Mouse (Mus musculus) stomach, embryonic 14.5 days (tissue): ENCODE results near the gene Bend4. TPM values are rescaled to one million over a fixed set of nuclear protein-coding genes. Genes with fewer than 3 reads are reported as not detected.

Experiments used
- ATAC-seq: fragments of 200-750 bp; cut with Nextera tagmentation; 2 replicates; pipeline ENCODE4 v1.8.0; 2017; ENCODE audit warnings: low read depth, moderate TSS enrichment; ENCODE audit not compliant: insufficient number of reproducible peaks, insufficient read depth, low FRiP score
- H3K27ac ChIP-seq: fragments of 300-500 bp; sonication (generic); 2 replicates; pipeline ENCODE4 v1.5.1; 2014; ENCODE audit warnings: mild to moderate bottlenecking, low read length, moderate library complexity, mixed read lengths
- H3K27me3 ChIP-seq: fragments of 300-500 bp; sonication (generic); 2 replicates; pipeline ENCODE4 v1.6.1; 2014; ENCODE audit warnings: low read length, control low read depth, mixed read lengths; ENCODE audit not compliant: control insufficient read depth, insufficient read depth
- H3K36me3 ChIP-seq: fragments of 300-500 bp; sonication (generic); 2 replicates; pipeline ENCODE4 v1.6.1; 2014; ENCODE audit warnings: mild to moderate bottlenecking, control low read depth, low read length, moderate library complexity, mixed read lengths; ENCODE audit not compliant: control insufficient read depth, insufficient read depth
- H3K4me1 ChIP-seq: fragments of 300-500 bp; sonication (generic); 2 replicates; pipeline ENCODE4 v1.6.1; 2014; ENCODE audit warnings: low read length, control low read depth, mixed read lengths; ENCODE audit not compliant: control insufficient read depth, insufficient read depth
- H3K4me2 ChIP-seq: fragments of 300-500 bp; sonication (generic); replicated peaks from 2 replicates; pipeline ENCODE4 v1.6.1; 2014; ENCODE audit warnings: low read depth, low read length, control low read depth
- H3K4me3 ChIP-seq: fragments of 300-500 bp; sonication (generic); 2 replicates; pipeline ENCODE4 v1.5.1; 2014; ENCODE audit warnings: low read depth, low read length, control low read depth
- H3K9ac ChIP-seq: fragments of 300-500 bp; sonication (generic); replicated peaks from 2 replicates; pipeline ENCODE4 v1.6.1; 2014; ENCODE audit warnings: low read depth, mild to moderate bottlenecking, control low read depth, low read length, moderate library complexity, mixed read lengths
- H3K9me3 ChIP-seq: fragments of 300-500 bp; sonication (generic); 2 replicates; pipeline ENCODE4 v1.6.1; 2016; ENCODE audit warnings: low read depth, low read length, control low read depth; ENCODE audit not compliant: control insufficient read depth
- WGBS: fragments of 180-500 bp; shearing (Covaris S2); extraction: QIAGEN DNeasy Blood & Tissue Kit; methylation state at CpG from one replicate; pipeline ENCODE4 v1.1.7; 2014; 5-methylcytosine and 5-hydroxymethylcytosine counted together
- polyA plus RNA-seq: library from polyadenylated mRNA; unstranded; fragments of >200 nt; fragmentation: Nextera tagmentation; extraction: Ambion mirVana; gene quantifications from 2 replicates; pipeline ENCODE4 v1.2.1, GENCODE M21; 2014

Gene Bend4
- polyA plus RNA-seq, 1 experiment from 2014 or later: 4.9 TPM

- ATAC-seq: no peak
- Histone ChIP-seq H3K4me1 (peaks cover 9% of the 10 kb centered on the region), H3K4me2 (no peak overlapping the region), H3K9ac (no peak overlapping the region), H3K4me3 (no peak overlapping the region), H3K27ac (no peak overlapping the region), H3K36me3 (no peaks in the 10 kb centered on the region), H3K27me3 (no peaks in the 10 kb centered on the region), H3K9me3 (no peaks in the 10 kb centered on the region)
- WGBS: 85% methylated on average over 6 of the region's 6 CpGs
Observed at GRCm38 (mm10) chr5:67408391-67408790, 19.7 kb downstream of the Bend4 start.

GRCm38 (mm10) chr5:67404919-67405318, 23.2 kb downstream of the Bend4 start:
- Histone ChIP-seq H3K36me3 (no peaks in the 10 kb centered on the region), H3K4me2 (no peak overlapping the region), H3K9me3 (no peaks in the 10 kb centered on the region), H3K27ac (no peak overlapping the region), H3K4me3 (no peak overlapping the region), H3K4me1 (no peaks in the 10 kb centered on the region; the same call in 1 of the 2 replicates), H3K9ac (no peak overlapping the region), H3K27me3 (no peaks in the 10 kb centered on the region)
- ATAC-seq: no peak
- WGBS: 78% methylated on average over 9 of the region's 9 CpGs

DNA sequence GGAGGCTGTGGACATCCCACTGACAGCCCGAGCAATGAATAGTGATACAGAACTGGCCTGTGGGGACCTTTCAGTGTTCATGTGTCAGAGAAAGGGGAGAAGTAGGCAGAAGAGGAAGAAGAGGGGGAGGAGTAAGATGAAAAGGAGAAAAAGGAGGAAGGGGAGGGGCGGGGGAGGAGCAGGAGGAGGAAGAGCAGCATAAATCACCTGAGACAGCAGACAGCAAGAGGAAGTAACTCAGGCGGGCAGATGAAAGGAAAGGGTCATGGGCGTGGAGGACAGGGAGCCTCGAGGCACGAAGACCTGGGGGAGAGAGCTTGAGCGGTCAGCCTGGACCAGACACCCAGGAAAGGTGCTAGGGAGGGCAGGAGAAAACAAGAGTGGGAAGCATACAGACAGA, 23.7 kb downstream of the Bend4 start:
- Histone ChIP-seq H3K9ac (no peak overlapping the region), H3K27ac (no peak overlapping the region), H3K4me3 (no peak overlapping the region), H3K27me3 (no peaks in the 10 kb centered on the region), H3K4me1 (no peaks in the 10 kb centered on the region), H3K36me3 (no peaks in the 10 kb centered on the region), H3K9me3 (no peaks in the 10 kb centered on the region), H3K4me2 (no peak overlapping the region)
- 51% methylated on average over 7 of the region's 7 CpGs for WGBS
- no peak for ATAC-seq

- Histone ChIP-seq H3K36me3 (no peaks in the 10 kb centered on the region), H3K4me2 (no peak overlapping the region), H3K27me3 (no peaks in the 10 kb centered on the region), H3K4me3 (no peak overlapping the region), H3K4me1 (no peaks in the 10 kb centered on the region), H3K9ac (no peak overlapping the region), H3K27ac (no peak overlapping the region), H3K9me3 (no peaks in the 10 kb centered on the region)
- WGBS: 57% methylated on average over 9 of the region's 9 CpGs
- ATAC-seq: no peak
Observed at GRCm38 (mm10) chr5:67401612-67402011, 26.5 kb downstream of the Bend4 start.

DNA sequence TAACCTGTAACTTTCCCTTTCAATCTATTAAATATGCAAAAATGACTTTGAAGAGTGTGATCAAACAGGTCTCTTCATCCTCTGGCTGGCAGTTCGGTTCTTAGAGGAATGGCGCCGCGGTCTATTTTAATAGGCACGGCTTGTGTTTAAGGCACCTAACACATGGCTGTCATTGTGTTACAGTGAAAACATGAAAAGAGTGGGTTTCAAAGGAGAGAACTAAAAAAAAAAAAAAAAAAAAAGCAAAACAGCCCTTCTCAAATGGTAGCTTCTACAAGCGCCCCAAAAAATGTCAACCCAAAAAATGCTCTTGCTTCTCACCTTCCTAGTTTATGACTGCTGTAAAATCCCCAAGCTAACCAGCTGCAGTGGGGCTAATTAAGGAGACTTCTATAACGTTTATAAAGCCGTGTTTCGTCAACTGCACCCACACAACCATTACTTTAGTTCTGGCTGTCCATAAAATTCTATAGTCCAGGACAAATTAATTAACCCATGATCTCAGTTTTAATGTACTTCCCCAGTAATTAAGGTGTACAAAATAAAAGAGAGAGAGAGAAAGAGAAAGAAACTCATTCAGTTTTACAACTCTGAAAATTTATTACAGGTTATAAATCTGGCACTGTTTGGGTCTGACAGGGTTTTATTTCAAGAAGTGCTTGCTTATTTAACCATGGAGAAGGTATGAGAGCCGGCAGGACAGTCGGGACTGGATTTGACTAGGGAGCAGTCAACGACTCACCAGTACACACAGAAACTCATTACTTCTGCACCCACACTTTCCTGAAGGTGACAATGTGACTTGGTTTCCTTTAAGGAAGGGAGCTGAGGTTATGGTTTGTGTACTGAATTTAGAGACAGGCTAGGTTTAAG, 27.3 kb downstream of the Bend4 start:
- Histone ChIP-seq H3K4me2 (no peak overlapping the region), H3K27ac (no peak overlapping the region), H3K4me1 (no peaks in the 10 kb centered on the region), H3K9ac (no peak overlapping the region), H3K27me3 (no peaks in the 10 kb centered on the region), H3K4me3 (no peak overlapping the region), H3K36me3 (no peaks in the 10 kb centered on the region), H3K9me3 (no peaks in the 10 kb centered on the region)
- WGBS: 77% methylated on average over 12 of the region's 12 CpGs
- ATAC-seq: no peak

DNA sequence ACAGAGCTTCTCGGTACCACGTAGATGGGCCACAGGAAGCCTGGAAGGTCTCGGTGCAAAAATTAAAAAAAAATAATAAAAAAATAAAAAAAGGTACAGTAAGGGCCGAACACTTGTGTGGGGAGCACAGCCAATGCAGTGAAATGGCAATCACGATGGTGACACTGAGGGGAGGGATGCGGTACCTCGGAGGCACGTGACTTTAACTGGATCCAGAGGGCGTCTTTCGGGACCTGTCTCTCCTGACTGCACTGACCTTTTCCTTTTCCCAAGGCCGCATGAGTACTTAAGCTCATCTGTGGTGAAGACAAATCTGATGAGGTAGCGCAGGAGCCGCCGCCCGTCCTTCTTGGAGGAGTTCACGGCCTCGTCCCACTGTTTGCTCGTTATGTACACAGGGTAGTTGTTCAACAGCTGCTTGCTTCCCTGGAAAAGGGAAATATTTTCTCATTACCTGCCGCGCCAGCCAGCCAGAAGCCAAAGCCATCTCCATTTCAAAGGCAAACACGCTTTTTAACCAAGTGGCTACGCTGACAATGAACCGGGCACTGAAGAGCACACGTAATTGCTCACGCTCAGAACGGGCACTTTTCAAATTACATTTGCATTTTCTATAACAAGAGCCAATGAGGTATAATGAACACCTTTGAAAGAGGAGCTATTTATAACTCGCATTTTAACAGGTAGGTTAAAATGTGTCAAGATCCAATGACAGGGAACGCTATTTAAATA, 28.1 kb downstream of the Bend4 start:
- H3K36me3 ChIP-seq: no peaks in the 10 kb centered on the region
- no peak for ATAC-seq
- no peak overlapping the region for H3K4me2 ChIP-seq
- H3K9ac ChIP-seq: no peak overlapping the region
- H3K4me3 ChIP-seq: no peak overlapping the region
- no peaks in the 10 kb centered on the region for H3K9me3 ChIP-seq
- H3K27me3 ChIP-seq: no peaks in the 10 kb centered on the region
- no peaks in the 10 kb centered on the region for H3K4me1 ChIP-seq
- WGBS: 89% methylated on average over 28 of the region's 28 CpGs
- no peak overlapping the region for H3K27ac ChIP-seq

GRCm38 (mm10) chr5:67397186-67397585, 30.9 kb downstream of the Bend4 start:
- 88% methylated on average over 14 of the region's 14 CpGs for WGBS
- no peaks in the 10 kb centered on the region for H3K27me3 ChIP-seq
- no peak for ATAC-seq
- H3K4me2 ChIP-seq: no peak overlapping the region
- no peak overlapping the region for H3K4me3 ChIP-seq
- no peak overlapping the region for H3K27ac ChIP-seq
- no peak overlapping the region for H3K9ac ChIP-seq
- no peaks in the 10 kb centered on the region for H3K4me1 ChIP-seq
- no peaks in the 10 kb centered on the region for H3K9me3 ChIP-seq
- no peaks in the 10 kb centered on the region for H3K36me3 ChIP-seq

GRCm38 (mm10) chr5:67395211-67395851, 32.8 kb downstream of the Bend4 start:
- Histone ChIP-seq H3K4me1 (no peaks in the 10 kb centered on the region), H3K4me3 (no peak overlapping the region), H3K4me2 (no peak overlapping the region), H3K9me3 (no peaks in the 10 kb centered on the region), H3K27ac (no peak overlapping the region), H3K27me3 (no peaks in the 10 kb centered on the region), H3K9ac (no peak overlapping the region), H3K36me3 (no peaks in the 10 kb centered on the region)
- ATAC-seq: no peak
- 75% methylated on average over 11 of the region's 11 CpGs for WGBS
